Comparison of ENCODE assay signal across 20 mouse cellular contexts in genomic region chr10:120938904-120939208, GRCm38 (mm10). TPM values are rescaled to one million over a fixed set of nuclear protein-coding genes. Genes with fewer than 3 reads are reported as not detected.
"Had no signal": no experiment of that assay in that cellular context is flagged by ENCODE, and none has a peak within 500 bp of the region (broad histone marks: within the 10 kb centered on the region; RNA-seq: fewer than 3 reads in every experiment).

No protein-coding gene starts in this region.

- H3K4me1 ChIP-seq: limb, embryonic 10.5 days; midbrain, embryonic 10.5 days; midbrain, embryonic 12.5 days; midbrain, embryonic 13.5 days; midbrain, embryonic 15.5 days had no signal

- H3K9me3 ChIP-seq: limb, embryonic 10.5 days; limb, embryonic 12.5 days; limb, embryonic 13.5 days; limb, embryonic 15.5 days; liver, embryonic 12.5 days; liver, embryonic 13.5 days; liver, embryonic 15.5 days; lung, embryonic 15.5 days; megakaryocyte, embryonic 14.5 days; midbrain, embryonic 10.5 days; midbrain, embryonic 12.5 days; midbrain, embryonic 13.5 days; midbrain, embryonic 15.5 days had no signal

- H3K27me3 ChIP-seq: limb, embryonic 12.5 days; limb, embryonic 13.5 days; limb, embryonic 15.5 days; liver, embryonic 12.5 days; liver, embryonic 13.5 days; liver, embryonic 15.5 days; lung, embryonic 15.5 days; megakaryocyte, embryonic 14.5 days; midbrain, embryonic 12.5 days; midbrain, embryonic 13.5 days; midbrain, embryonic 15.5 days had no signal

- ATAC-seq: liver, postnatal 0 days; midbrain, embryonic 13.5 days; midbrain, embryonic 15.5 days had no signal

- H3K36me3 ChIP-seq: limb, embryonic 10.5 days; limb, embryonic 13.5 days; limb, embryonic 15.5 days; liver, embryonic 15.5 days; lung, embryonic 15.5 days; midbrain, embryonic 10.5 days; midbrain, embryonic 12.5 days; midbrain, embryonic 13.5 days; midbrain, embryonic 15.5 days had no signal

- H3K9ac ChIP-seq: limb, embryonic 12.5 days; limb, embryonic 13.5 days; limb, embryonic 15.5 days; liver, embryonic 12.5 days; liver, embryonic 13.5 days; liver, embryonic 14.5 days; liver, embryonic 15.5 days; liver, postnatal 0 days; lung, embryonic 14.5 days; lung, embryonic 15.5 days; midbrain, embryonic 12.5 days; midbrain, embryonic 13.5 days; midbrain, embryonic 15.5 days had no signal

- DNase-seq: liver, embryonic 13.5 days had no signal

- H3K4me3 ChIP-seq: left cerebral cortex, adult 2 months; limb, embryonic 10.5 days; limb, embryonic 12.5 days; limb, embryonic 13.5 days; limb, embryonic 15.5 days; liver, embryonic 12.5 days; liver, embryonic 13.5 days; liver, embryonic 15.5 days; lung, embryonic 15.5 days; megakaryocyte, embryonic 14.5 days; midbrain, embryonic 10.5 days; midbrain, embryonic 12.5 days; midbrain, embryonic 13.5 days; midbrain, embryonic 15.5 days; myocyte had no signal

- H3K27ac ChIP-seq: left cerebral cortex, adult 2 months; limb, embryonic 10.5 days; limb, embryonic 12.5 days; limb, embryonic 13.5 days; limb, embryonic 15.5 days; liver, embryonic 12.5 days; liver, embryonic 13.5 days; liver, embryonic 14.5 days; liver, embryonic 15.5 days; lung, embryonic 15.5 days; macrophage; midbrain, embryonic 10.5 days; midbrain, embryonic 12.5 days; midbrain, embryonic 13.5 days; midbrain, embryonic 15.5 days had no signal

RNA-seq across cellular contexts. Expression of gene Msrb3, which starts 40.0 kb away (rescaled TPM):
- total RNA-seq: monocyte, adult 5-6 weeks had no signal
